Mouse (Mus musculus) embryonic facial prominence, embryonic 10.5 days (tissue): ENCODE measurements around the gene Nfkb1. TPM values are rescaled to one million over a fixed set of nuclear protein-coding genes. Genes with fewer than 3 reads are reported as not detected.

Experiments used
- DNase-seq: peaks from one replicate; pipeline ENCODE4 v3.0.0-alpha.2; 2017; ENCODE audit warnings: low spot score
- H3K27ac ChIP-seq: fragments of 300-500 bp; sonication (generic); replicated peaks from 2 replicates; pipeline ENCODE4 v1.5.1; 2016; ENCODE audit warnings: mild to moderate bottlenecking
- H3K27me3 ChIP-seq: fragments of 300-500 bp; sonication (generic); replicated peaks from 2 replicates; pipeline ENCODE4 v1.6.1; 2016; ENCODE audit warnings: low read depth, mild to moderate bottlenecking; ENCODE audit not compliant: poor library complexity, severe bottlenecking
- H3K36me3 ChIP-seq: fragments of 300-500 bp; sonication (generic); replicated peaks from 2 replicates; pipeline ENCODE4 v1.6.1; 2016; ENCODE audit warnings: mild to moderate bottlenecking, moderate library complexity
- H3K4me1 ChIP-seq: fragments of 300-500 bp; sonication (generic); 2 replicates; pipeline ENCODE4 v1.6.1; 2016
- H3K4me3 ChIP-seq: fragments of 300-500 bp; sonication (generic); 2 replicates; pipeline ENCODE4 v1.5.1; 2016; ENCODE audit warnings: mild to moderate bottlenecking, moderate library complexity
- H3K9me3 ChIP-seq: fragments of 300-500 bp; sonication (generic); 2 replicates; pipeline ENCODE4 v1.6.1; 2016; ENCODE audit warnings: mild to moderate bottlenecking
- WGBS: fragments of 180-500 bp; shearing (Covaris S2); methylation state at CpG from one replicate; pipeline ENCODE4 v1.1.7; 2016; 5-methylcytosine and 5-hydroxymethylcytosine counted together
- polyA plus RNA-seq: library from polyadenylated mRNA; unstranded; fragments of >200 nt; fragmentation: Nextera tagmentation; extraction: Ambion mirVana; gene quantifications from 2 replicates; pipeline ENCODE4 v1.2.1, GENCODE M21; 2016

The Nfkb1 gene
- polyA plus RNA-seq, 1 experiment from 2014 or later = 12.7 TPM

DNA sequence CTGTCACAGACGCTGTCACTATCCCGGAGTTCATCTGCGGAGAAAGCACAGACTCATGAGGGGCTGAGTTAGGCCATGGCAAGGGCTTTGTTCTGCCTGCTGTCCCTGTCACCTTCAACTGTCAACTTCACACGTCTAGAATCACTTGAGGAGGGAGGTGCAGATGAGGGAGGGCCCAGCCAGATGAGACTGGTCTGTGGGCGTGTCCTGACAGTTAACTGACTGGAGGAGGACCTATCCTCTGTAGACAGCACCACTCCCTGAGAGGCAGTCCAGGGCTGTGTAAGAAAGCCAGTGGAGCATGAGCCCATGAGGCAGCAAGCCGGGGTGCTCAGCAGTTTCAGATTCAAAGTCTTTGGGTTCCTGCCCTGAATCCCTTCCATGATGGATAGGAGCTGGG lies 105.9 kb downstream of the Nfkb1 start:
- Histone ChIP-seq H3K36me3 (peaks cover 60% of the 10 kb centered on the region), H3K27ac (no peak overlapping the region)
- 66% methylated on average over 6 of the region's 6 CpGs for WGBS

DNA sequence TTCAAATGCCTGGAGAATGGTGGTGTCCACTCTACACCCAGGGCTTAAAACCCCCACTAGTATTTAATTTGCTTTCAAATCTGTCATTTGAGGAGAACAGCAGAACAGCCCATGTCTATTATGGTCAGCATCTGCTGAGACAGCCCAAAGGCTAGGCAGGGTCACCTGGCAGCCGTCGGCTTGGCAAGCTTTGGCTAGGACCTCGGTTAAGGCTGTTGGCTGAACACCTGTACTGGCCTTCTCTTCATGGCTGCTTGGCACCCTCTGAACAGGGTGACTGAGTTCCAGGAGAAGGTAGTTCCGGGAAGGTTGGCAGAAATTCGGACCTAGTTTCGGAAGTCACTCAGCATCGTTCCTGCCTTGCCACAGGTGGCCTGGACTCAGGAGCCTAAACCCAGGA lies 109.1 kb downstream of the Nfkb1 start:
- peaks cover 34% of the 10 kb centered on the region for H3K4me1 ChIP-seq
- DNase-seq = no peak
- peaks cover 27% of the 10 kb centered on the region for H3K36me3 ChIP-seq
- no peaks in the 10 kb centered on the region for H3K9me3 ChIP-seq
- H3K27me3 ChIP-seq = no peaks in the 10 kb centered on the region
- 85% methylated on average over 7 of the region's 7 CpGs for WGBS
- no peak overlapping the region for H3K27ac ChIP-seq
- H3K4me3 ChIP-seq = no peak overlapping the region

More for the DNA sequence above, 105.9 kb downstream of the Nfkb1 start:
- DNase-seq = no peak
- H3K4me3 ChIP-seq = no peak overlapping the region
- H3K9me3 ChIP-seq = no peaks in the 10 kb centered on the region
- H3K27me3 ChIP-seq = no peaks in the 10 kb centered on the region
- peaks cover 16% of the 10 kb centered on the region for H3K4me1 ChIP-seq

DNA sequence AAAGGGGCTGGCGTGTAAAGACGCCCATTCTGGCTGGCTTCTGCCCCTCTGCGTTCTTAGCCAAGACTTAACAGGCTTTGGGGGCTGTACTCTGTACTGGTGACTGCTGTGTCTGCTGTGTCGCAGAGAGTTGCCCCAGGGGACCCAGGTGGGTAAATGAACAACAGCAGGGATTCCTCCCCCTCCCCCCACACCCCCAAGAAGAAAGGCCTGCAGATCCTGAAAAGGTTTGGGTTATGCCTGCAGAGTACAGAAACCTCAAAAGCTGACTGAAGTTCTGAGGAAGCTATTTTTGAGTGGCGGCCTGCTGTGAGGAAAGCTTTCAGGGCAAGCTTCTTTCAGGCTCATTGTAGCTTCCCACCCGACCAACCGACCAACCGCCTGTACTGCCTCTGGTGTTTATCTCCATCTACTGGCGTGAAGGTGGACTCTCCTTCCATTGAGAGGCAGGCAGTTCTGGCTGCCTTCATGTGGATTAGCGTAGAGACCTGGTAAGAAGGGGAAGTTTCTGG lies 109.7 kb downstream of the Nfkb1 start:
- 19% methylated on average over 10 of the region's 10 CpGs for WGBS

DNA sequence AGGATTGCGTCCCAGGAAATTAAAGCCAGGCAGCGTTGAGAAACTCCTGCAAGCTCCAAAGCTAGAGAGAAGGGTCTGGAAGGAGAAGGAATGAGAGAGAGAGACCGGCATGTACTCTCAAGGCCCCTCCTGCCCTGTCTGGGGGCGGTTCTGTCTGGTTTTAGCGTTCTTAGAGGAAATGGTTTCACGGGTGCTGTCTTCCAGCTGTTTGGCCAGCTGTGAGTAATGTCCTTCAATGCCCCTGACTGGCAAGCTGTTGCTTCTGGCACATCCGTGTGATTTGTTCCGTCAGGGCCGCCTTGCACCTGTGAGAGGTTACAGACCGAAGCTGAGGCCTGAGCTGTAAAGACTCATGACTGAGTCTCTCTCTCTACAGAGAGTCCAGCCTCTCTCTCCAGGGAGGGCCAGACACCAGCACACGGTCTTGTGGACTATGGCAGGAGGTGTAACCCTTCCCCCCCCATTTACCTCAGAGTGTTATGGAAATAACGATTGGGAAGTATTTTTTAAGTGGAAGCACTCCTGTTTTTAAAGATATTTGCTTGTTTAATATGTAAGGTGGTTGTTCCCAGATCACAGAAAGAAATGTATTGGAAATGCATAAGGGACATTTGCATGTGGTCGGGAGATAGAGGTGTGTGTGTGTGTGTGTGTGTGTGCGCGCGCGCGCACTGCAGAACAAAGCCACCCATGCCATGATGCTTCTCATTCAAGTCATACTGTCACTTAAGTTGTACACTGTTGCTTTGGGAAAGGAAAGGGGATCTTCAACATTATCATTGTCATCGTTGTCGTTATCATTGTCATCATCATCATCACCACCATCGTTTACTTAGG lies 110.7 kb downstream of the Nfkb1 start:
- WGBS = 81% methylated on average over 21 of the region's 21 CpGs

More for the DNA sequence above, 109.7 kb downstream of the Nfkb1 start:
- Histone ChIP-seq H3K4me3 (no peak overlapping the region), H3K27ac (peak overlapping the region; percentile 76), H3K4me1 (peaks cover 34% of the 10 kb centered on the region), H3K27me3 (no peaks in the 10 kb centered on the region), H3K36me3 (peaks cover 22% of the 10 kb centered on the region), H3K9me3 (no peaks in the 10 kb centered on the region)
- peak; percentile 53 for DNase-seq

DNA sequence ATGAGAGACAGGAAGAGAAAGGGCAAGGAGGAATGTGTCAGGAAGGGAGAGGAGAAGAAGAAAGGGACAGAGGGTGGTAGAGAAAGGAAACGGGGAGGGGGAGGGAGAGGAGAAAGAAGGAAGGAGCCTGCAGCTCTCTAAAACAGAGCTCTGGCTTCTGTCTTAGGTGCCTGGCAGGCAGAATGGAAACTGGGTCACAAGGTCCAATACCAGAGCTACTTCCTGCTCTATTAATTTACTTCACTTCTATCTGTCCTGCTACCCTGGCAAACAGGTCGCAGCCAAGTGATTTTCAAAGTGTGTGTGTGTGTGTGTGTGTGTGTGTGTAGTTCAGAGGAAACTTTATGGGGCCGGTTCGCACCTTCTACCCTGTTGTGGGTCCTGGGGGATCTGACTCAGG lies 112.2 kb downstream of the Nfkb1 start:
- 63% methylated on average over 4 of the region's 4 CpGs for WGBS
- Histone ChIP-seq H3K9me3 (no peaks in the 10 kb centered on the region), H3K4me1 (peaks cover 36% of the 10 kb centered on the region), H3K36me3 (peaks cover 3% of the 10 kb centered on the region), H3K4me3 (no peak overlapping the region), H3K27me3 (no peaks in the 10 kb centered on the region), H3K27ac (peak overlapping the region; percentile 66)
- no peak for DNase-seq

More for the DNA sequence above, 110.7 kb downstream of the Nfkb1 start:
- peak overlapping the region; percentile 35; the same call in 1 of the 2 replicates for H3K27ac ChIP-seq
- no peak overlapping the region for H3K4me3 ChIP-seq
- H3K36me3 ChIP-seq = peaks cover 16% of the 10 kb centered on the region
- H3K4me1 ChIP-seq = peaks cover 34% of the 10 kb centered on the region
- no peaks in the 10 kb centered on the region for H3K27me3 ChIP-seq
- no peak for DNase-seq
- H3K9me3 ChIP-seq = no peaks in the 10 kb centered on the region

DNA sequence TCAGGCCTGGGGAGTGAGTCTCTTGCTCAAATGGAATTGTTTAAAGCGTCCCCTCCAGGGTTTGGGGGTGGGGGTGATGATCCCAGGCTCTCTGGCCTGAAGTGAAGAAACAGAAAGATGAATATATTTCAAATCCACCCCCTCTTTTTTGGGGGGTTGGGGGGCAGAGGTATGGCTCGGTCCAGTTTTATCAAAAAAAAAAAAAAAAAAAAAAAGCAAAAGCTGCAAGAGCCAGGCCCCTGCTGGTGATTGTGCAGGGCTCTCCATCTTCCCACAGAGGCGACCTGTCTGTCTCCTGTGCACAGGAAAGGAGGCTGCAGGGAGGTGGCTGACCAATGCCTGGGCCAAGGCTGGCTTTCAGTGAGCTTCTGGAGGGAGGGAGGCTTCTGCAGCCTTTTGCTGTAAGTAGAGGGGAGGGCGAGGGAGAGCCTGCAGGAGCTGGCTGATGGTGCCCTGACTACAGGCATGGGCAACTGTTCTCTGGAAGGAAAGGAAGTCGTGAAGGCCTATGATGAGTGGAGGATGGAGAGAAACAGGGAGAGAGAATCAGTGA lies 112.7 kb downstream of the Nfkb1 start:
- H3K27ac ChIP-seq = peak overlapping the region; percentile 66
- WGBS = 43% methylated on average over 5 of the region's 5 CpGs

DNA sequence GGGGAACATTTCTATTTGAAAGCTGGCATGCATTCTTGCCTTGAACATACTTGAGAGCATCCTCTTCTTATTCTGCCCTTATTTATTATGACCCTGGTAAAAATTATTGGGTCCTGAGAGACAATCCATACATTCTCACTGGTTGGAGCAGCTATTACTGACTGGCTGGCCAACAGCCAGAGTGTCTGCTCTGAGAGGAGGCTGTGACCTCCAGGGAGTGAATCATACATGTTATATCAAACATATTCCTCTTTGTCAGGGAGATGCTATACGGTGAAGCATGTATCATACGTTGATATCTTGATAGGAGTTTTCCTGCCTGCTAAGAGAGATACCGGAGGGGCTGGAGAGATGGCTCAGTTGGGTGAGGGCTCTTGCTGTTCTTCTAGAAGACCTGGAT lies 116.2 kb downstream of the Nfkb1 start:
- Histone ChIP-seq H3K27me3 (no peaks in the 10 kb centered on the region), H3K4me3 (no peak overlapping the region), H3K36me3 (no peaks in the 10 kb centered on the region), H3K9me3 (no peaks in the 10 kb centered on the region), H3K4me1 (peaks cover 26% of the 10 kb centered on the region), H3K27ac (no peak overlapping the region)
- WGBS = 95% methylated on average over 3 of the region's 3 CpGs
- no peak for DNase-seq

More for the DNA sequence above, 112.7 kb downstream of the Nfkb1 start:
- DNase-seq = no peak
- Histone ChIP-seq H3K27me3 (no peaks in the 10 kb centered on the region), H3K4me3 (no peak overlapping the region), H3K9me3 (no peaks in the 10 kb centered on the region), H3K36me3 (no peaks in the 10 kb centered on the region; the same call in 1 of the 2 replicates), H3K4me1 (peaks cover 40% of the 10 kb centered on the region)

DNA sequence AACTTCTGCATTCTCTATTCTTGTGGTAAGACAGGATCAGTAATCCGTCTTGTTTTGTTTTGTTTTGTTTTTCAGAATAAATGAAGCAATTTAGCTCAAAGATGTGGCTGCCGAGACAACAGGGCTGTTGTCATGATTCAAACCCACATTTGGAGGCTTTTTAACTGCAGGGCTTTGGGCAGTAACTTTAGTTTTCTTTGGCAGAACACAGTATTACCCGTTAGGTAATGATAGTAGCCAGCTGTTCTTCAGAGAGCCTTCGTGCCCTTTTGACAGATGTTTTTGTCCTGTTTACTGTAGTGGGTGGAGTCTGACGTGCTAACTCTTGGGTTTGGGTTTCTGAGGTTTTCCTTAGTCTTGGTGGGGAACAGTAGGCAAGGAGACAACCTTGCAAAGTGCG lies 118.3 kb downstream of the Nfkb1 start:
- H3K4me3 ChIP-seq = no peak overlapping the region
- WGBS = 70% methylated on average over 6 of the region's 6 CpGs
- DNase-seq = no peak

DNA sequence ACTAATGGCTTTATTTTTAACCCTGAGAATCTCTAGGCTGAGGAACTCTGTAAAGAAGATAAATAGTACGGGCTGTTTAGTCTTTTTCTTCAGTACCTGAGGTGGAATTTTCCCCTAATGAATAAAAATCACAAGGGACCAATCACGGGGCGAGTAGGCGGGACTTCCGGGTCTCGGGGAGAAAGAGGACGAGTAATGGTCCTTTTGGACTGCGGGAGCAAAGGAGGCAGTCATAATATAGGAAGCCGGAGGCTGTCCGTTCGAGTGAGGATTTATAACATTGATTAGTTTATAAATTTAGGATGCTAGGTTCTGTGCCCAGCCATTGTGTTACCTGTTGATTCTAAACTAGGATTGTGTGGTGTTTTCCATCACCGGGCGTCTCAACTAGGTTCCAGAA lies 119.8 kb downstream of the Nfkb1 start:
- Histone ChIP-seq H3K9me3 (no peaks in the 10 kb centered on the region), H3K36me3 (no peaks in the 10 kb centered on the region), H3K4me3 (peak overlapping the region; percentile 2; the same call in 1 of the 2 replicates), H3K27ac (no peak overlapping the region), H3K4me1 (peaks cover 11% of the 10 kb centered on the region; the same call in 1 of the 2 replicates), H3K27me3 (no peaks in the 10 kb centered on the region)
- 71% methylated on average over 13 of the region's 13 CpGs for WGBS
- no peak for DNase-seq

More for the DNA sequence above, 118.3 kb downstream of the Nfkb1 start:
- Histone ChIP-seq H3K9me3 (no peaks in the 10 kb centered on the region), H3K4me1 (peaks cover 11% of the 10 kb centered on the region; the same call in 1 of the 2 replicates), H3K36me3 (no peaks in the 10 kb centered on the region), H3K27ac (no peak overlapping the region), H3K27me3 (no peaks in the 10 kb centered on the region)

DNA sequence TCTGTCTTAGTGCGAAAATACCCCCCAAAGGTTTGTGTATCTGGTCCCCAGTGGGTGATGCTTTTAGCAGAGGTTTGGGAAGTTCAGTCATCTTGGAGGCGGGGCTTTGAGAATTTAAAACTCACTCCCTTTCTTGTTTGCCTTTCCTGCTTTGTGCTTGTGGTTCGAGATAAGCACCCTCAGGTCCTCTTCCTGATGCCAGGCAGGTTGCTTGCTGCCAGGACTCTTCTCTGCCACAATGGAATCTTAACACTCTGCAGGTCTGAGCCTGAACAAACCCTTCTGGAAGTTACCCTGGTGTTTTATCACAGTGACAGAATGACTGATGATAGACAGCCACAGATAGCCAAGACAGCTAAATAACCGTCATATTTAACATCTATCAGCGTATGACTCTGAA lies 122.7 kb downstream of the Nfkb1 start:
- DNase-seq = no peak
- Histone ChIP-seq H3K4me3 (no peak overlapping the region), H3K4me1 (peaks cover 6% of the 10 kb centered on the region; the same call in 1 of the 2 replicates), H3K36me3 (no peaks in the 10 kb centered on the region), H3K9me3 (no peaks in the 10 kb centered on the region), H3K27ac (no peak overlapping the region), H3K27me3 (no peaks in the 10 kb centered on the region)
- 71% methylated on average over 5 of the region's 5 CpGs for whole genome bisulfite sequencing

DNA sequence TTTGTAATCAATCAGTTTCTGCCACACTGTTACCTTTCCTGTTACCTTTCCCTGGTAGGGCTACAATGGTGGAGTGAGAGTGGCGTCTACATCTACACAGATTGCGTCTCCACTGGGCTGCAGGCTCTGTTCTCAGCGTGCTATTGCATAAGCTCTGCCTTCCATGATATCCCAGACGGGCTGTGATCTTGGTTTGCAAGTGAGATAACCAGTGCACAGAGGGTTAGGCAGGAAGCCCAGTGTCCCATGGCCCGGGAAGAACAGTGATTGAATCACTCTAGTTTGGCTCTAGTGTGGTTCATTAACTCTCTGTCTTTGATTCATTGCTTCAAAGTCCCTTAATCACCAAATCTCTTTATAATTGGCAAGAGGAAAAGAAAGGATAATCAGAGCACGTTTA lies 123.5 kb downstream of the Nfkb1 start:
- no peak overlapping the region for H3K27ac ChIP-seq
- H3K27me3 ChIP-seq = no peaks in the 10 kb centered on the region
- H3K4me3 ChIP-seq = no peak overlapping the region
- 82% methylated on average over 6 of the region's 6 CpGs for WGBS
- H3K4me1 ChIP-seq = peaks cover 7% of the 10 kb centered on the region; the same call in 1 of the 2 replicates
- H3K9me3 ChIP-seq = no peaks in the 10 kb centered on the region
- no peaks in the 10 kb centered on the region for H3K36me3 ChIP-seq
- DNase-seq = no peak

DNA sequence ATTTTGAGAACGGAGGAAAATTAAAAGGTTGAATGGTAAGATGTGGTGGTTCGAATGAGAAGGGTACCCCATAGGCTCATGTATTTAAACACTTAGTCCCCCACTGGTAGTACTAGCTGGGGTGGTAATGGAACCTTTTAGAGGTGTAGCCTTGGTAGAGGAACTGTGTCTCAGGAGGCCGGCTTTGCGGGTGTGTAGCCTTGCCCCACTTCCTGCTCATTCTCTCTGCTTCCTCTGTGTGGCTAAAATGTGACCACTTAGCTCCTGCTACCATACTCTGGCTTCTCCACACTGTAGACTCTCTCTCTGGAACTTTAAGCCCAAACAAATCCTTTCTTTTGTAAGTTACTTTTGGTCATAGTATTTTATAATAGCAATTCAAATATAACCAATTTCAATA lies 126.0 kb downstream of the Nfkb1 start:
- H3K27ac ChIP-seq = no peak overlapping the region
- peaks cover 7% of the 10 kb centered on the region; the same call in 1 of the 2 replicates for H3K4me1 ChIP-seq
- H3K36me3 ChIP-seq = no peaks in the 10 kb centered on the region
- H3K27me3 ChIP-seq = no peaks in the 10 kb centered on the region
- whole genome bisulfite sequencing = 87% methylated on average over 4 of the region's 4 CpGs
- H3K4me3 ChIP-seq = no peak overlapping the region
- no peaks in the 10 kb centered on the region for H3K9me3 ChIP-seq
- no peak for DNase-seq
